Mouse (Mus musculus) retina, adult 2 months (tissue): ENCODE measurements around the gene Sh2b1.
A peak's percentile ranks its signal among the peaks of the same experiment; 100 is the strongest.

Source experiments
- DNase-seq: peaks from one replicate; pipeline ENCODE4 v3.0.0-alpha.2; 2012; ENCODE audit warnings: low read depth, low spot score

Gene Sh2b1

DNA sequence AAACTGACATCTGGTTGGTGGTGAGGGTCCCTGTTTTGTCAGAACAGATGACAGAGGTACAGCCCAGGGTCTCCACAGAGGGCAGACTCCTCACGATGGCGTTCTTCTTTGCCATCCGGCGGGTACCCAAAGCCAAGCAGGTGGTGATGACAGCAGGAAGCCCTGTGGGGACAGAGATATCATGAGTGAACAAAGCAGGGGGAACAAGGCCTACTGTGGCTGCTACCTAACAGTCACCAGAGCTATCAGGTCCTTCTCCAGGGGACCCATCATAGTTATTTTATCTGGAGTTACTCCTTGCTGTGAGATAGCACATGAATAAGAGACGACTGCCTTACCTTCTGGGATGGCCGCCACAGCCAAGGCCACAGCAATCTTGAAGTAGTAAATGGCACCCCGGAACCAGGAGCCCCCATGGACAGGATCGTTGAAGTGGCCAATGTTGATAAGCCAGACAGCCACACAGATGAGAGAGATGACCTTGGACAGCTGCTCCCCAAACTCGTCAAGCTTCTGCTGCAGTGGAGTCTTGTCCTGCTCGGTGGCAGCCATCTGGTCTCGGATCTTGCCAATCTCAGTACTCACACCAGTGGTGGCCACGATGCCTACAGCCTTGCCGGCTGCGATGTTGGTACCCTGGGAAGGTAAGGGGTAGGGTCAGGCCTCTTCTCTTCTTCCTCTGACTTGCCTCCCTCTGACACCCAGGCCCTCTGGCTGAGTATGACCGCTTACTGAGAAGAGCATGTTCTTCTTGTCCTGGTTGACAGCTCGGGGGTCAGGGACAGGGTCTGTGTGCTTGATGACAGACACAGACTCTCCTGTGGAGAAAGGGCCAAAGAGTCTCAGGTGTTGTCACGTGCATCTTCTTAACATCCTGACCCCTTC, 18.6 kb downstream of the Sh2b1 start:
- DNase-seq = no peak

- no peak for DNase-seq
These were observed 20.0 kb downstream of the Sh2b1 start for GRCm38 (mm10) chr7:126455242-126455641.

DNA sequence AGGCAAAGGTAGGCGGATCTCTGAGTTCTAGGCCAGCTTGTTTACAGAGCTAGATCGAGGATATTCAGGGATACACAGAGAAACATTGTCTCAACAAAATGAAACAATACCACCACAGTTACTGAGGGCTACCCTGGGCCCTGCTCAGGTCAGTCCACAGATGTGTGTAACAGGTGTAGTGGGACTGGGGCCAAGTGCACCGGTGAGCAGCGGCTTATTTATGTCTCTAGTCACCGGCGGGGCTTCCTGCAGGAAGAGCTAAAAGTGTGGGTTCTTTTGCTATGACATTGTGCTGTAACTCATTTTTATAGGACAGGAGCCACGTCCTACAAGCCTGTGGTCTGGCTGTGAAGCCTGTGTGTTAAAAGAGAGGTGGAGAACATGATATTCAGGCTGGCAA, 21.4 kb downstream of the Sh2b1 start:
- DNase-seq = no peak

DNA sequence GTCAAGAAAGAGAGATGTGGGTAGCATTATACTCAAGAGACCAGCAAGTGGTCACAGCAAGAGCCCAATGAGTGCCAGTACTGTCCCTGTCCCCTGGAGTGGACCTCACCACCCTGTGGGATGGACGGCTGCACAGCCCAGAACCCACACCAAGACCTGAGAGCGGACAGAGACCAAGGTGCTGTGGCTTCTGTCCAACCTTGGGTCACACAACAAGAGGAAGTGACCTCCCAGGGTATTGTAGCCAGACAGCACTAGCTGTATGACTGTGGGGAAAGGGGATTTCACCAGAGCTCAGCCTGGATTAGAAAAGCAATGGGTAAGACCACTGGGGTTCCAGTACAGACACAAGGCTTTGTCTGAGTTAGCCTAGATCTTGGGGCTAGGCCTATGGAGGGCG, 23.0 kb downstream of the Sh2b1 start:
- no peak for DNase-seq

GRCm38 (mm10) chr7:126450641-126451040, 24.6 kb downstream of the Sh2b1 start:
- no peak for DNase-seq

- no peak for DNase-seq
These were observed 25.2 kb downstream of the Sh2b1 start for GRCm38 (mm10) chr7:126449991-126450390.

- no peak for DNase-seq
These were observed 26.7 kb downstream of the Sh2b1 start for GRCm38 (mm10) chr7:126448481-126448880.

- DNase-seq = no peak
These were observed 29.0 kb downstream of the Sh2b1 start for GRCm38 (mm10) chr7:126446217-126446616.

DNA sequence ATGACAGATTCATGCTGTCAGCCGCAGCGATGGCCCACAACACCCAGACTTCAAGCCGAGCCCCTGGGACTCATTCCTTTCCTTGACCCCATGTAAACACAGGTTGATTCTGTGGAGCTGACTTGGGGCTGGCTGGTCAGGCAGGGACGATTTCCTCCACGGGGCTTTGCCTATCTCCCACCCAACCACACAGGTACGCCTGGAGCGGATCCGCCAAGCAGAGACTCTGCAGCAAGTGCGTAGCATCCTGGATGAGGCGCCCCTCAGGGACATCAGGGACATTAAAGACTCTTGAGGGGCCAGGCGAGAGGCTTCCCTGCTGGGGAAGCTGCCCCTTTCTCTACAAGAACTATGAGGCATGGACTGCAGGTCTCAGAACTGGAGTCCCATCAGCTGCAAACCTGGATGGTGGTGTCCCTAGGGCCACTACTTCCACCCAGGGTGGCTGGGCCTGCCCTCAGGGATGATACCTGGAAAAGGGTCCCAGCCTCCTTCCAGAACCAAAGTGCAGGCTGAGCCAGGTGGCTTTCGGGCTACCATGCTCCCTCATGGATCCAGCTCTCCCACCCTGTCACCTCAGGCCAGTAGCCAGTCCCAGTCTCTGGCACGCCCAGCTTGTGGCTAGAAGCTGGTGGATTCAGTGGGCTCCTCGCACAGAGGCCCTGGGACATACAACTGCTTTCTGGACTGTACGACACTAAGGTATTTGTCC, 30.0 kb downstream of the Sh2b1 start:
- no peak for DNase-seq

- no peak for DNase-seq
These were observed 30.7 kb downstream of the Sh2b1 start for GRCm38 (mm10) chr7:126444536-126444935.

DNA sequence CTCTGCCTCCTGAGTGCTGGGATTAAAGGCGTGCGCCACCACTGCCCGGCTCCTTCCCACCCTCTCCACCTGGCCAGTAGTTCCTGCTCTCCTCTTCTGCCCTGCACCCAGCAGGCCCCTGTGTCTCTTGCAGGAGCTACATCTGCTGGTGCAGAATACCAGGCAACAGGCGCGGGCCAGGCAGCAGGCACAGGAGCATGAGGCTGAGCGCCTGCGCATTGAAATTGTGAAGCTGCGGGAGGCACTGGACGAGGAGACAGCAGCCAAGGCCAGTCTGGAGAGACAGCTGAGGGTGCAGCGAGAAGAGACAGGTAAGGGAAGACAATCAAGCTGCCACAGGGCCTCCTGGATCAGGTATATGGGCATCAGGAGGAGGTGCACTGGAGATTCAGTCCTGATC, 31.2 kb downstream of the Sh2b1 start:
- DNase-seq = no peak

GRCm38 (mm10) chr7:126440134-126440533, 35.1 kb downstream of the Sh2b1 start:
- no peak for DNase-seq

DNA sequence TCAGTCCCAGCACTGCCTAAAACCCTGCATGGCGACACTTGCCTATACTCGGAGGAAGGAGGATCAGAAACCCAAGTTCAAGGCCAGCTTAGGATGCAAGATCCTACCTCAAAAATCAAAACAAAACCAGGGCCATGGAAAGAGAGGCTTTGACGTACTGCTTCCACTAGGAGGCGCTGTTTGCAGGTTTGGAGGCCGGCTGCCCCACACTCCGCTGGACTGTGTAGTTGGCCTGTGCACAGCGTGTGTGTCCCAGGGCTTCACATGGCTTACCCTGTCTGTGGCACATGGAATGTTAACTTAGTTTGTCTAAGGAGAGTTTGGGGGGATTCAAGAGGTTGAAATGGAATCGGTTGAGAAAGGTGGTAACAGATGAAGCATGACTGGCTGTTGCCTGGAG, 38.4 kb downstream of the Sh2b1 start:
- DNase-seq = peak; percentile 20

DNA sequence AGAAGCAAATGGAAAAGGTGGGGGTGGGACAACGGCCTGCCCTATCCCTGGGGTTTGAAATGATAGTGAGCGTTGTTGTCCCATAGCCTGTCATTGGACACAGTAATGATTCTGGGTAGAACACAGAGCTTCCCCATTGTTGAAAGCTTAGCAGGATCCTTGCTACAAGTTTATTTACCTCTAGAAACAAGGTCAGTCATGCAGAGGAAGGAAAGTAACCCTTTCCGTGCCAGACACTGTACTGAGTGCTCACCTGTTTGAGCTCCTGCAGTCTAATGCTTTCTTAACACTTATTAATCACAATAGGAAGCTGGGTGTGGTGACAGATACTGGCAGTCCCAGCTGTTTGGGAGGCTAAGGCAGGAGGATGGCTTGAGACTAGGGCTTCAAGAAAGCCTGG, 39.4 kb downstream of the Sh2b1 start:
- DNase-seq = no peak

DNA sequence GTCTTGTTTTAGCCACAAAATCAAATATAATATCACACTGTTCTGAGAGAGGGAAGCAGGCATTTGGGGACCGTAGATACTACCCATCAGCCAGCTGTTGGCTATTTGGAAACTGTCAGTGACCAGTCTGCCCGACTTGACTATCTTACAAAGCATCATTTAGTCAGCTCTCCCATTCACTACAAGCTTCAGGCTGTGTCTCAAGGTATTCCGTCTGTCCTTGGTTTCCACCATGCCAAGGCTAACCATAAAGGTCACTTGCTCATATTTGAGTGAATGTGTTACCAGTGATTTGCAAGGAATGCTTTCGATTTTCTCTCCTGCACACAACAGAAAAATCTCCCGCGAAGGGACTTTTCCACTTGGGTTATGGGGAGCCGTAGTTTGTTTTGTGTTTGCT, 40.5 kb downstream of the Sh2b1 start:
- DNase-seq = no peak

DNA sequence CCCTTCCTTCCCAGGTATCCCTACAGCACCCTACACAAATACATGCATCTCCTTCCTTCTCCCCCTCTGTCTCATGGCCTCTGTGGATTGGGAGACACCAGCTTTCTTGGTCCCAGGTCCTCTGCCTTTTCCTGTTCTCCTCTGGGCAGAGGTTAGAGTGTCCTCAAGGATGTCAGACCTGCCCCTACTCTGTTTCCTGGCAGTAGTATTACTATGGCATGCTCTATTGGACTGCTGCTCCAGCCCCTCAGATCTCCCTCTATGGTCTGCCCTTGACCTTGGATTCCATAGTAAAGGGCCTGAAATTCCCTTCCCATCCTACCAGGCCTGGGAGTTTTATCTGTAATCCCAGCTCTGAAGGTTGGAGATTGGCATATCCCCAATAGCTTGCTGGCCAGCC, 45.1 kb downstream of the Sh2b1 start:
- no peak for DNase-seq

DNA sequence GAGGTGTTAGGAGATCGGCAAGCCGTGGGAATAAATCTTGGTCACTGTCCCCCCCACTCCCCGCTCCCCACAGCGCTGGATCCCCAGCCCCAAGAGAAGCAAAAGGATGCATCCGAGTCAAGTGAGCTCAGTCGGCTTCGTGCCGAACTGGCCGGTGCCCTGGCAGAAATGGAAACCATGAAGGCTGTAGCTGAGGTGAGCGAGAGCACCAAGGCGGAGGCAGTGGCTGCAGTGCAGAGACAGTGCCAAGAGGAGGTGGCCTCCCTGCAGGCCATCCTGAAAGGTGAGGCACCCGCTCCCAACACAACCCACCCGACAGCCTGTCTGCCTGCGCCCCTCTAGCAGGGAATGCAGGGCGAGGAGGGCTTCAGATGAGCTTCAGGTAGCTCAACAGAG, 45.7 kb downstream of the Sh2b1 start:
- DNase-seq = no peak

DNA sequence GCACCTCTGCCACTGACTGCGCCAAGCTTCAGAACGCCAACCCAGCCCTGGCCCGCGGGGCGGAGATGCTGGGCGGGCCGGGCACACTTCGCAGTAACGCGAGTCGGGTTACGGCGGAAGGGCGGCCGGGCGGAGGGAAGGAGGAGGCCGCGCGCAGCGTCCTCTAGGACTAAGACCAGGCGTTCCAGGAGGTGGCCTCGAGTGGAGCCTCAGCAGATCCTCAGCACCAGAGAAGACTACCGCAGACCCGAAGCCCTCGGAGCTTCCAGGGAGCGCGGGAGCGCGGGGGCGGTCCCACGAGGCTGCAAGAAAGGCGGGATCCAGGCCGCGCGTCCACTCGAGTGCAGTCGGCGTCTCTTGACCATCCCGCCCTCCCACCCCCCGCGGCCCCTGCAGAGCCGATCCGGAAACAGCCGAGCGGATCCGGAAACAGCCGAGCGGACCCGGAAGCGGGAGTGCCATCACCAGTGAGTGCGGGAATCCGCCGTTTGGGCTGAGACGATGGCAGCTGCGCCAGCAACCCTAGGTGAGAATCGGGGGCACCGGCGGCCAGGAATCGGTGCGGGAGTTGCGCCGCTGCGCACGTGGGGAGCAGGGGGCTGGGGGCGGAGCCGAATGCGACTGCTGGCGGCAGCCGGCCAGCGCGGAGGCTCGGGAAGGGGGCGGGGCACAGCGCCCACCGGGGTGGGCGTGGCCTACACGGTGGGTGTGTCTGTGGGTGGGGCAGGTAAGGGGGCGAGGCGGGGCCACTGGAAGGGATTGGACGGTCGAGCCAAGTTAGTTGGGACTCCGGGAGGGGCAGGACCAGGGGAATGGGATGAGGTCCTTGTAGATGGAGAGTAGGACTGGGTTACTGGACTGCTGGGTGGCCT, 46.4 kb downstream of the Sh2b1 start, which contains the start of gene Rabep2:
Gene Rabep2 (plus strand): TSS at position 129 of the 872 bp plus-strand sequence.
- peak; percentile 85 for DNase-seq

GRCm38 (mm10) chr7:126428154-126428553, 47.1 kb downstream of the Sh2b1 start:
- no peak for DNase-seq

DNA sequence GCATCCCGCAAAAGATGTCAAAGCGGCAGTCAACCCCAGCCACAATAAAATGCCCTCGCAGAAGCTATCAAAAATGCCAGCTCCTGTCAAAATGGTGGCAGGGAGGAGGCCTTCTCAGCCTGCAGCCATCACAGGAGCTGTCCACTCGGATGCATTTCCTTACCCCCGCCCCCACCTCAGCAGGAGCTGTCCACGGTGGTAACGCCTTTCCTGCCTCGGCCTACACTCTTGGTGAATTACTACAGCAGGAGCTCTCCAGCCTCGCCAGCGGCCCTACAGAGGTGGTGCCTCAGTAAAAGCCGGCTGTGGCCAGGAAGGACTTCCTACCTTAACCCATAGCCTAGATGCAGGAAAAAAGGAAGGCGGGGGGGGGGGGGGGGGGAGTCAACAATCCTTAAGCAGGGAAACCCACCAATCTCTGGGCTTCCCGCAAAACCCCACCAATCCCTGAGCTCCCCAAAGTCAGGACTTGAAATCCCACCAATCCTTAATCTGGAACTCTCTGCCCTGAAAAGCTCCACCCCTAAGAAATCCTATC, 47.8 kb downstream of the Sh2b1 start:
- peak; percentile 26 for DNase-seq

DNA sequence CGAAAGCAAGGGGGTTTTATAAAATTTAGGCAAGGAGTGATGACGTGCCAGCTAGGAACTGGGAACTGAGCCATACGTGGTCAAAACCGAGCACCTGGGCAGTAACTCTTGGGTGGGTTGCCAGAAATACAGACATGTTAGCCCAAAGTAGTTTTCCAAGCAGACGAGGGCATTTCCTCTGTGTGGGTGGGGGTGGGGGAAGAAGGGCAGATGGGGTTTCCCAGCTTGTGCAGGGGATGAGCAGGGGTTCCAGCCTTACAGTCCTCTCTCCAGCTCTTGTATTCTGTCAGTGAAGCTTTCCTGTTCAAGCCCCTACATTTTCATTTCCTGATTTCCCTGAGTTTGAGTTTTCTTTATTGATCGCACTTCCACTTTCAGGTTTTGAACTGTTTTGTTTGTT, 51.1 kb downstream of the Sh2b1 start:
- DNase-seq = no peak

GRCm38 (mm10) chr7:126421756-126422155, 53.5 kb downstream of the Sh2b1 start:
- no peak for DNase-seq
